Mouse (Mus musculus) neural tube, embryonic 11.5 days (tissue): ENCODE data around the gene Gpr176. TPM values are rescaled to one million over a fixed set of nuclear protein-coding genes. Genes with fewer than 3 reads are reported as not detected.

Experiments used
- ATAC-seq: fragments of 200-750 bp; cut with Nextera tagmentation; 2 replicates; pipeline ENCODE4 v1.8.0; 2017; ENCODE audit warnings: moderate number of reproducible peaks, mild to moderate bottlenecking, moderate TSS enrichment, moderate library complexity; ENCODE audit not compliant: insufficient read depth, low FRiP score, low TSS enrichment
- DNase-seq: peaks from one replicate; pipeline ENCODE4 v3.0.0-alpha.2; 2015; ENCODE audit warnings: low spot score
- H3K27ac ChIP-seq: fragments of 300-500 bp; sonication (generic); 2 replicates; pipeline ENCODE4 v1.5.1; 2014; ENCODE audit warnings: low read depth, mild to moderate bottlenecking, low read length
- H3K27me3 ChIP-seq: fragments of 300-500 bp; sonication (generic); 2 replicates; pipeline ENCODE4 v1.6.1; 2014; ENCODE audit warnings: mild to moderate bottlenecking, low read length, mixed read lengths; ENCODE audit not compliant: control insufficient read depth, insufficient read depth
- H3K36me3 ChIP-seq: fragments of 300-500 bp; sonication (generic); 2 replicates; pipeline ENCODE4 v1.6.1; 2014; ENCODE audit warnings: mild to moderate bottlenecking, low read length, moderate library complexity, mixed read lengths; ENCODE audit not compliant: control insufficient read depth, insufficient read depth
- H3K4me1 ChIP-seq: fragments of 300-500 bp; sonication (generic); 2 replicates; pipeline ENCODE4 v1.6.1; 2014; ENCODE audit warnings: low read length, mixed read lengths; ENCODE audit not compliant: control insufficient read depth, insufficient read depth
- H3K4me2 ChIP-seq: fragments of 300-500 bp; sonication (generic); 2 replicates; pipeline ENCODE4 v1.6.1; 2014; ENCODE audit warnings: low read depth, mild to moderate bottlenecking, moderate library complexity
- H3K4me3 ChIP-seq: fragments of 300-500 bp; sonication (generic); 2 replicates; pipeline ENCODE4 v1.5.1; 2014; ENCODE audit warnings: low read depth, low read length
- H3K9ac ChIP-seq: fragments of 300-500 bp; sonication (generic); 2 replicates; pipeline ENCODE4 v1.6.1; 2014; ENCODE audit warnings: mild to moderate bottlenecking, low read length
- H3K9me3 ChIP-seq: fragments of 300-500 bp; sonication (generic); 2 replicates; pipeline ENCODE4 v1.6.1; 2016; ENCODE audit warnings: low read length; ENCODE audit not compliant: control insufficient read depth
- WGBS: fragments of 180-500 bp; shearing (Covaris S2); extraction: QIAGEN DNeasy Blood & Tissue Kit; methylation state at CpG from one replicate; pipeline ENCODE4 v1.1.7; 2014; 5-methylcytosine and 5-hydroxymethylcytosine counted together
- polyA plus RNA-seq: library from polyadenylated mRNA; unstranded; fragments of >200 nt; fragmentation: Nextera tagmentation; extraction: Ambion mirVana; gene quantifications from 2 replicates; pipeline ENCODE4 v1.2.1, GENCODE M21; 2014

The Gpr176 gene
- polyA plus RNA-seq, 1 experiment from 2014 or later, result 1.2 TPM

GRCm38 (mm10) chr2:118319176-118319575 lies 54.0 kb downstream of the Gpr176 start:
- 75% methylated on average over 5 of the region's 5 CpGs for WGBS
- Histone ChIP-seq H3K4me1 (no peaks in the 10 kb centered on the region), H3K27me3 (no peaks in the 10 kb centered on the region), H3K9ac (no peak overlapping the region), H3K4me2 (no peak overlapping the region), H3K27ac (no peak overlapping the region), H3K36me3 (no peaks in the 10 kb centered on the region), H3K4me3 (no peak overlapping the region), H3K9me3 (no peaks in the 10 kb centered on the region)
- no peak for DNase-seq
- no peak for ATAC-seq

- Histone ChIP-seq H3K4me2 (no peak overlapping the region), H3K9me3 (no peaks in the 10 kb centered on the region), H3K27ac (no peak overlapping the region), H3K4me1 (no peaks in the 10 kb centered on the region), H3K27me3 (no peaks in the 10 kb centered on the region), H3K4me3 (no peak overlapping the region), H3K9ac (no peak overlapping the region), H3K36me3 (no peaks in the 10 kb centered on the region)
- DNase-seq, result no peak
- no peak for ATAC-seq
- 59% methylated on average over 2 of the region's 2 CpGs for WGBS
These were observed 56.3 kb downstream of the Gpr176 start for GRCm38 (mm10) chr2:118316939-118317338.

- Histone ChIP-seq H3K36me3 (no peaks in the 10 kb centered on the region), H3K4me3 (no peak overlapping the region), H3K27me3 (no peaks in the 10 kb centered on the region), H3K9ac (no peak overlapping the region), H3K27ac (no peak overlapping the region), H3K9me3 (no peaks in the 10 kb centered on the region), H3K4me1 (no peaks in the 10 kb centered on the region), H3K4me2 (no peak overlapping the region)
- DNase-seq, result no peak
- WGBS, result 82% methylated on average over 12 of the region's 12 CpGs
- ATAC-seq, result no peak
These were observed 57.4 kb downstream of the Gpr176 start for GRCm38 (mm10) chr2:118315656-118316402.

GRCm38 (mm10) chr2:118307561-118307960 lies 65.7 kb downstream of the Gpr176 start:
- H3K27me3 ChIP-seq, result no peaks in the 10 kb centered on the region
- ATAC-seq, result no peak
- no peak overlapping the region for H3K4me3 ChIP-seq
- H3K9me3 ChIP-seq, result no peaks in the 10 kb centered on the region
- 71% methylated on average over 8 of the region's 8 CpGs for WGBS
- H3K4me1 ChIP-seq, result no peaks in the 10 kb centered on the region
- no peak overlapping the region for H3K27ac ChIP-seq
- no peak overlapping the region for H3K4me2 ChIP-seq
- no peak overlapping the region for H3K9ac ChIP-seq
- H3K36me3 ChIP-seq, result no peaks in the 10 kb centered on the region
- no peak for DNase-seq

GRCm38 (mm10) chr2:118306966-118307365 lies 66.3 kb downstream of the Gpr176 start:
- no peaks in the 10 kb centered on the region for H3K27me3 ChIP-seq
- no peaks in the 10 kb centered on the region for H3K9me3 ChIP-seq
- ATAC-seq (no peak), DNase-seq (no peak)
- no peak overlapping the region for H3K4me2 ChIP-seq
- no peak overlapping the region for H3K9ac ChIP-seq
- H3K4me1 ChIP-seq, result no peaks in the 10 kb centered on the region
- no peak overlapping the region for H3K27ac ChIP-seq
- H3K4me3 ChIP-seq, result no peak overlapping the region
- 73% methylated on average over 2 of the region's 2 CpGs for WGBS
- no peaks in the 10 kb centered on the region for H3K36me3 ChIP-seq

- Histone ChIP-seq H3K4me1 (no peaks in the 10 kb centered on the region), H3K27me3 (no peaks in the 10 kb centered on the region), H3K36me3 (no peaks in the 10 kb centered on the region), H3K27ac (no peak overlapping the region), H3K9me3 (no peaks in the 10 kb centered on the region), H3K9ac (no peak overlapping the region), H3K4me2 (no peak overlapping the region), H3K4me3 (no peak overlapping the region)
- ATAC-seq (no peak), DNase-seq (no peak)
- WGBS, result 31% methylated on average over 3 of the region's 3 CpGs
These were observed 66.7 kb downstream of the Gpr176 start for GRCm38 (mm10) chr2:118306522-118306895.

GRCm38 (mm10) chr2:118305827-118306521 lies 67.2 kb downstream of the Gpr176 start:
- no peaks in the 10 kb centered on the region for H3K36me3 ChIP-seq
- no peaks in the 10 kb centered on the region for H3K27me3 ChIP-seq
- no peak overlapping the region for H3K4me2 ChIP-seq
- no peaks in the 10 kb centered on the region for H3K9me3 ChIP-seq
- DNase-seq (no peak), ATAC-seq (no peak)
- WGBS, result 69% methylated on average over 7 of the region's 7 CpGs
- H3K9ac ChIP-seq, result no peak overlapping the region
- no peak overlapping the region for H3K4me3 ChIP-seq
- no peak overlapping the region for H3K27ac ChIP-seq
- H3K4me1 ChIP-seq, result no peaks in the 10 kb centered on the region

GRCm38 (mm10) chr2:118303456-118303855 lies 69.8 kb downstream of the Gpr176 start:
- Histone ChIP-seq H3K27me3 (no peaks in the 10 kb centered on the region), H3K9me3 (no peaks in the 10 kb centered on the region), H3K36me3 (no peaks in the 10 kb centered on the region), H3K4me1 (no peaks in the 10 kb centered on the region), H3K27ac (no peak overlapping the region), H3K4me3 (no peak overlapping the region), H3K9ac (no peak overlapping the region), H3K4me2 (no peak overlapping the region)
- WGBS, result 60% methylated on average over 4 of the region's 4 CpGs
- DNase-seq (no peak), ATAC-seq (no peak)

- H3K27ac ChIP-seq, result no peak overlapping the region
- DNase-seq (no peak), ATAC-seq (no peak)
- H3K4me1 ChIP-seq, result no peaks in the 10 kb centered on the region
- no peaks in the 10 kb centered on the region for H3K36me3 ChIP-seq
- H3K4me3 ChIP-seq, result no peak overlapping the region
- no peaks in the 10 kb centered on the region for H3K27me3 ChIP-seq
- no peaks in the 10 kb centered on the region for H3K9me3 ChIP-seq
- no peak overlapping the region for H3K9ac ChIP-seq
- 87% methylated on average over 2 of the region's 2 CpGs for WGBS
- H3K4me2 ChIP-seq, result no peak overlapping the region
These were observed 71.6 kb downstream of the Gpr176 start for GRCm38 (mm10) chr2:118301656-118302055.
